Mouse (Mus musculus): ENCODE data around the gene Smco3.

Gene Smco3

DNA sequence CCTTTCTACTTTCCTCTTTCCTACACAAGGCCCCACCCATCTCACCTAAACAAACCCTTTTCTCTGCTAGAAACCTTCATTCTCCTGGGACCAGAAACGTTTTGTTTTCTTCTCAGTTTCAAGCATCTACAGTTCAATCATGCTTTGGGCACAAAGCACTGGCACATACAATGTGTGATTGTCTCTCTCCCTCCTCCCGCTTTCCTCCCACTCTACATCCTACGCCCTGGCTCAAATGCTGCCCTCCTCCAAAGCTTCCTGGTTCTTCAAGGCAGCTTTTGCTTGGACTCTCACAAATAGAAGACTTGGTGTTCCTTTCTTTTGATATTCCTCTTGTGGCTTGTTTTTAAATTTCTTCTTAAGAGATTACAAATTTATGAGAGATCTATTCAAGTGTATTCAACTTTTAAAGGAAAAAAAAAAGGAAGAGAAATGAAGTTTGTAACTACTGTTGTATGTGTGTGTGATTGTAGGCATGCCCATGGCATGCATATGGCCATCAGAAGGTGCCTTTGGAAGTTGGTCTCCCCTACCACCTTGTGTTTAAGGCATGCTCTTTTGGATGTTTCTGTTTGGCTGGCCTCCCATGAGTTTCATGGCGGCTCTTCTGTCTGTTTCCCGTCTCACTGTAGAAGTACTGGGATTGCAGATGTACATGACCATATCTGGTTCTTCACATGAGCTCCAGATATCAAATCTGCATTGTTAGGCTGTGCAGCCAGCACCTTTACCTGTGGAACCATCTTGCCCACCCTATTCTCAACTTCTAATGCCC lies 10.6 kb upstream of the Smco3 start:
- DNase-seq (ENCODE audit: low read depth), result no peak

DNA sequence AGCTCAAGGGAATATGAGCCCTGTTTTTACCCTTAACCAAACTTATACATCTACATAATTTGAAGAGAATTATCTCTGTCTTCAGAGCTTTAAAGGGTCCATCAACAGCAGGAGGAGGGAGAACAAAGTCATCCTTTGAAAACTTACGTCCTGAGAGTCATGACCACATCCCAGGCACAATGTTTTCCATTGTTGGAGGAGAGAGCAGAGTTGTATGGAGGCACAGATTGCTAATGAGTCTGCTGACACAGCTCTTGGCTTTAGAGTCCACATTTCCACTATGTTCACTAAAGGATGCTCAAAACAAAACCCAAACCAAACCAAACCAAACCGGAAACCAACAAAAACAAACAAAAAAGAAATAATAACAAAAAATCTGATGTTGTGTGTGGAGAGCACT lies 9.7 kb upstream of the Smco3 start:
- DNase-seq (ENCODE audit: low read depth), result no peak

DNA sequence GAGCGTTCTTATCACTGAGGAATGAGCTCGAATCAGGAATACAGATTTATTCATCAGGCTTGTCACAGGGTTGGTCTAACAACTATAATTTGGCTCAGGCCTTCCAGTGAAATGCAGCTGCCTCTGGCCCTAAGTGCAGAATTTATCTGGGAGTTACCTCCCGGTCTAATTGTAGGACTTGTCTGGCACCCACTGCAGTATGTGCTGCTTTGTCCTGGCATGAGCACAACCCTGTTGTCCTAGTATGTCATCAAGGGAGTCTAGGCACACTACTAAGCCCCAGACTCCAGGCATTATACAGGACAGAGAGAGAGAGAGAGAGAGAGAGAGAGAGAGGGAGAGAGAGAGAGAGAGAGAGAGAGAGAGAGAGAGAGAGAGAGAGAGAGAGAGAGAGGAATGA lies 2.1 kb upstream of the Smco3 start:
- DNase-seq (ENCODE audit: low read depth), result no peak

DNA sequence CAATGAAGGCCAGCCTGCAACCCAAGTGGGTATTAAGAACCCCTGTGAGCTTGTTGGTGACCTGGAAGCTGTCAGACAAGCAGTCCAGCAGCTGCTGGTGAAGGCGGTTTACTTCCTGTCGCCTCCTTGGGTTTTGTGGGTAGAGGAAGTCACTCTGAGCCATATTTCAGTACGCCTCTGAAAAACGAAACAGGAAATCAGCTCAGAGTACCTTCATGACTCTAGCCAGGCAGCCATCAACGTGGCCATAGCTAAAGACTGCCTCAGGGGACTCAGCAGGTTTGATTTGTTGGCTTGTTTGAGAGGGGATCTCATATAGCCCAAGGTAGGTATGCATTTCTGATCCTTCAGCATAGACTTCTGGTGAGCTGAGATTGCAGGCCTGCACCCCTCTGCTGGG lies 3.5 kb downstream of the Smco3 start:
- DNase-seq (ENCODE audit: low read depth), result no peak

DNA sequence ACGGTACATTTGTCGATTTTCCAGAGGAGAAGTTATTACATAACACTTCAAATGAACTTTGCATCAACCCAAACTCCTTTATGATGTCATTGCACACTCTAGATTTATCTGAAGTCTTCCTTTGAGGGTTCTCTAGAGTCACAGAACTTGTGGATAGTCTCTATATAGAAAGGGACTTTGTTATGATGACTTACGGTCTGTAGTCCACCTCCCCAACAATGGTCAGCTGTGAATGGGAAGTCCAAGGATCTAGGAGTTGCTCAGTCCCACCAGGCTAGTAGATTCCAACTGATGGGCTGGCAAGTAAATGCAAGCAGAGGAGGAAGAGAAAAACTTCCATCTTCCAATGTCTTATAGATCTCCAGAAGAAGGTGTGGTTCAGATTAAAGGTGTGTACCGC lies 6.6 kb downstream of the Smco3 start:
- DNase-seq (ENCODE audit: low read depth), result no peak

- peak; percentile 97 for DNase-seq (ENCODE audit: low read depth)
Observed at GRCm38 (mm10) chr6:136827881-136828561, 7.2 kb downstream of the Smco3 start, which contains the start of gene Wbp11. Gene Wbp11 (minus strand): TSS chr6:136828233.

DNA sequence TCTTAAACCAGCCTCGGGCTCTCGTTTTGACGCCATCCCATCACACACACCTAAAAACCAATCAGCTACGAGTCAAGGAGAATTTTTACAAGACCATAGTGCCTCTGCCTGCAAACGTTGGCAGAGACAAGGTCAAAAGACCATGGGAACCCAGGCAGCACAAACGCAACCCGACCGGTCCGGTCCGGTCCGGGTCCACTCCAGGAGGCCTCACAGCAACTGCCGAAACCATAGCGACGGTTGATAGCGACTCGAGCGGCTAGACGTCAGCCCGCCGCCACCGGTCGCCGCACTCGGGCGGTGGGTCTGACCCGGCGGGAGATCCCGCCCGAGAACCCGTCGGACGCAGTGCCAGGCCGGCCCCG lies 7.8 kb downstream of the Smco3 start, which contains the start of gene BC049715:
Gene BC049715, plus strand, starts transcription at position 111 of the 365 bp plus-strand sequence.
- no peak for DNase-seq (ENCODE audit: low read depth)

GRCm38 (mm10) chr6:136827116-136827515 lies 8.1 kb downstream of the Smco3 start:
- no peak for DNase-seq (ENCODE audit: low read depth)

GRCm38 (mm10) chr6:136824987-136825386 lies 10.3 kb downstream of the Smco3 start:
- DNase-seq (ENCODE audit: low read depth), result no peak

DNA sequence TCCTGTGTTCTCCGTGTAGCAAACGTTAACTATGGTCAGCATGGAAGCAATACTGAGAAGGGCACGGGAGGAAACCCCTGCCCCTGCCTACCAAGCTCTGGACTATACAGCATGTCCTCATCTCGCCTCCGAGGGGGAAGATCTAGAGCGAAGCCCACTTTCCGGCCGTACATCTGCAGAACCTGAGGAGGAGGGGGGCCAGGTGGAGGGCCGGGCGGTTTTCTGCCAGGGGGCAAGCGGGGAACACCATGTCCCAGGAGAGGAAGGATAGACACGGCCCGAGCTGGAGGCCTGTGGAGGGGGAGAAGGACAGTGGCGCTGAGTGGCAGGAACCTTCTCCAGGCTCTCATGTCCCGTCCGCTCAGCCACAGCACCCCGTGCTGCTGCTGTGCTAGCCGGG lies 14.2 kb downstream of the Smco3 start:
- no peak for DNase-seq (ENCODE audit: low read depth)

DNA sequence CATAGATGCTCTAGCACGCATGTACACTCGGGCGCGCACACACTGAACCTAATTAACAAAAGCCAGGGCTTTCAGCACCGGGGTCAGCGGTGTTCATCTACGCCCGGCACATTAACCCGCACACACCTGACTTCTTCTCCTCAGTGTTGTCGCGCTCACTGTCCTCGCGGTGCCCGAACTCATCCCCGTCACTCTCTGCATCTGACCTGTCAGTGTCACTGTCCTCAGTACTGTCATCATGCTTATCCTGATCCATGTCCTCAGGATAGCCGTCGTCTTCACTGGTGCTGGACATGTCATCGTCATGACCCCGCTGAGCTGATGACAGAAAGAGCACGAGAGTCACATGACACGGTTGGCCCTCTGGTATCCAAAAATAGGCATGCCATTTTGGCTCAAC lies 14.9 kb downstream of the Smco3 start:
- no peak for DNase-seq (ENCODE audit: low read depth)

DNA sequence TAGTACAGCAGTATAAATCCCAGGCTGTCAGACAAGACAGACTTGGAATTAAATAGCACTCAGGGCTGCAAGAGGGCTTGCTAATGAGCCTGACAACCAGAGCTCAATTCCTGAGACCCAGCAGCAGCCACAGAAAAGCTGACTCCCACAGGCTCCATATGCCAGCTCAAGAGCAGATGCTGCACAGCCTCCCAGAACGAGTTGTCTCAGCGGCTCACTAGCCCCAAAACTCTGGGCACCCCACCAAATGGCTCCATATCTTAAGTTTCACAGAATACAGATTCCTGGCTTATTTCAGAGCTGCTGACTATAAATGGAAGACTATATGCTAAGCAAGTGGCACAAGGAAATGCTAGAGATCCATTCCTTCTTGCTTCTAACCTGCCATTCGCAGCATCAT lies 17.7 kb downstream of the Smco3 start:
- DNase-seq (ENCODE audit: low read depth), result no peak

DNA sequence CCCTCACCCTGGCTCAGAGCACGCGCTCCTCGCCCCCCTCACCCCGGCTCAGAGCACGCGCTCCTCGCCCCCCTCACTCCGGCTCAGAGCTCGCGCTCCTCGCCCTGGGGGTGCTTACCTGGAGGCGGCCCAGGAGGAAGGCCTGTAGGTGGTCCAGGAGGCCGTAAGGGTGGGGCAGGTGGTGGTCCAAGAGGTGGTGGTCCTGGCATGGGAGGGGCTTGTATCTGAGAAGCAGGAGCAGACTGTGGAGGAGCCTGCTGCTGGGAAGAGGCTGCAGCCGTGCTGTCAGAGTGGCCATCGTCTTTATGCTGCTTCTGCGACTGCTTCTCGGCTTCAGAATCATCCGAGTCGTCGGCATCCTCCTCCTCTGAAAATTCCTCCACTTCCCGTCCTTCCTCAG lies 18.4 kb downstream of the Smco3 start:
- DNase-seq (ENCODE audit: low read depth), result no peak

DNA sequence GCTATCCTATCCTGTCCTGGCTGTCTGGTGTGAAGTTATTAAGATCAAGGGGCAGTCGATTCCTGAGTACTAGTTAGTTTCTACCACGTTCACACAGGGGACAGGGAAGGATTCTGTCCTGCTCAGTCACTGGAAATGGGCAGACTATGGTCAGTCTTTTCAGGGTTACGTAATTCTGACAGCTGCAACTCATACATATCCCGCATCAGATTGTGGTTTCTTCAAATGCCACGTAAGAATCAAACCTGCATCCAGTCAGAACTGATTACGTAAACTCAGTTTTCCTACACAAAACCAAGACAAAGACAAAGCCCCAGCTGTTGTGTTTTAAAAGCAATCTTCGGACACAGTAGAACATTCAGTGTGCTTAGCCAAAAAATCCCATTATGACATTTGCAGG lies 19.9 kb downstream of the Smco3 start:
- DNase-seq (ENCODE audit: low read depth), result no peak

- peak; percentile 29 for DNase-seq (ENCODE audit: low read depth)
Observed at GRCm38 (mm10) chr6:136813117-136813516, 22.1 kb downstream of the Smco3 start.

GRCm38 (mm10) chr6:136811196-136811595 lies 24.1 kb downstream of the Smco3 start:
- DNase-seq (ENCODE audit: low read depth), result no peak

- DNase-seq (ENCODE audit: low read depth), result no peak
Observed at GRCm38 (mm10) chr6:136809673-136810072, 25.6 kb downstream of the Smco3 start.

DNA sequence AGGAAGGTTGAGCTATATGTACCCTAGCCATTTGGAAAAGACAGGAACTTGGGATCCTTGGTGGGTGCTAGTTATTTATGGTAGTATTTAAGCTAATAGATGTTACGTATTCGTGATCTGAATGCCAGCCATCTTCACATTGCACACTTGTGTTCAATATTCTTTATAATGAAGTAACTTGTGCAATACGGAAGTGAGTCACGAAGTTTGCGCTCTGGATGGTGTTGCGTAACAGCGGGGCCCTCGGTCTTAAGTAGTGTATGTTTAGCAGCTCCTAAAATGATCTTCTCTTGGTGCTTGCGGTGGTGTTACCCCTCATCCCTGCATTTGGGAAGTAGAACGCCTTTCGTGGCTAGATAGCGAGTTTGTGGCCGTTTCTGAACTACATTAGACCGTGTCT lies 26.2 kb downstream of the Smco3 start:
- peak; percentile 58 for DNase-seq (ENCODE audit: low read depth)

DNA sequence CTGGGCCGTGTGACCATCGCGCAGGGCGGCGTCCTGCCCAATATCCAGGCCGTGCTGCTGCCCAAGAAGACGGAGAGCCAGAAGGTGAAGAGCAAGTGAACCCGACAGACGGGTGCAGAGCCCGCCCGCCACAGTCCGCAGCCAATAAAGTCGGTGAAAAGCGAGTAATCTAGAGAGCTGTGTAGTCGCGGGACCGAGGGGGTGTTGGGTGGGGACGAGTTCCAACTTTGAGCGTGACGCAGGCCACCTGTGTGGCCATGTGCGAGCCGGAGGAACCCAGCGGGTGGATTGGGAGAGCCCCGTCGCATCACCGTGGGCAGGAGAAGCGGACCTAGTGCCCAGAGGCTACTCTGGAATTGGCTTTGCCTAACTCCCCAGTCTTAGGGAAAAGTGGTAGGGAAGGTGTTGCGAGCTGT lies 26.6 kb downstream of the Smco3 start:
- no peak for DNase-seq (ENCODE audit: low read depth)

GRCm38 (mm10) chr6:136808014-136808417 lies 27.2 kb downstream of the Smco3 start, which contains the start of gene H2afj:
Gene H2afj (plus strand): TSS chr6:136808244.
- peak; percentile 94 for DNase-seq (ENCODE audit: low read depth)

- no peak for DNase-seq (ENCODE audit: low read depth)
Observed at GRCm38 (mm10) chr6:136807395-136808013, 27.7 kb downstream of the Smco3 start.

DNA sequence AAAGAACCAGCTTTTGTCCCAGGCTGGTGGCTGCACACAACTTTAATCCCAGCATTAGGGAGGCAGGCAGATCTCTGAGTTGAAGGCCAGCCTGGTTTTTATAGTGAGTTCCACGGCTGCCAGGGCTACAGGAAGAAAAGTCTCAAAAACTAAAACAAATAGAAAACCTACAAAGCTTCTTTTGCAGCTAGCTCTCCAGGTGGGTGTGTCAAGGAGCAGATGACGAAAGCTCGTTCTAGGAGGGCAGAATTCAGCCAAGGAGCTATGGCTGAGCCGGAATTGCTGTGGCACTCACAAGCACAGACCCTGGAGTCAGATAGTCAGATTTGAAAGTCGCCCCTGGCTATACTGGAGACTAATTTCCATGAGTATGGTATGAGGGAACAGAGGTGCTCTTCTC lies 28.4 kb downstream of the Smco3 start:
- DNase-seq (ENCODE audit: low read depth), result no peak

DNA sequence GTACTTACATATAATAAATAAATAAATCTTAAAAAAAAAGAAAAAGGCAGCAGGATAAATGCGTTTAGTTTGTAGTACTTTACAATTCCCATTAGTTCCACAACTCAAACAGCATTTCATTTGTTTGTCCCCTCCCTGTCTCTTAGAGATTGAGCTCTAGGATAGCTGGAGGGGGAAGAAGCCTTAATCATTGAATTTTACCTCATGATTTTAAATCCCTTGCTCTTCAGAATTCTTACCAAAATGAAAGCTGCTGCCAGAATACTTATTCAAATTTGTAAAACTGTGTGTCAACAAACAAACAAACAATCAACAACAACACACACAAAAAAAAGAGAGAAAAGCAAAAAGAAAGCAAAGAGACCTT lies 29.9 kb downstream of the Smco3 start:
- DNase-seq (ENCODE audit: low read depth), result no peak

All from fibroblast of lung, adult 2 months (primary cell).